Mouse (Mus musculus) forelimb bud, embryonic 11.5 days (tissue): ENCODE results near the gene Plekhb2.

Experiments used
- DNase-seq: peaks from one replicate; pipeline ENCODE4 v3.0.0-alpha.2; 2012; ENCODE audit warnings: low read depth, low spot score

The Plekhb2 gene

DNA sequence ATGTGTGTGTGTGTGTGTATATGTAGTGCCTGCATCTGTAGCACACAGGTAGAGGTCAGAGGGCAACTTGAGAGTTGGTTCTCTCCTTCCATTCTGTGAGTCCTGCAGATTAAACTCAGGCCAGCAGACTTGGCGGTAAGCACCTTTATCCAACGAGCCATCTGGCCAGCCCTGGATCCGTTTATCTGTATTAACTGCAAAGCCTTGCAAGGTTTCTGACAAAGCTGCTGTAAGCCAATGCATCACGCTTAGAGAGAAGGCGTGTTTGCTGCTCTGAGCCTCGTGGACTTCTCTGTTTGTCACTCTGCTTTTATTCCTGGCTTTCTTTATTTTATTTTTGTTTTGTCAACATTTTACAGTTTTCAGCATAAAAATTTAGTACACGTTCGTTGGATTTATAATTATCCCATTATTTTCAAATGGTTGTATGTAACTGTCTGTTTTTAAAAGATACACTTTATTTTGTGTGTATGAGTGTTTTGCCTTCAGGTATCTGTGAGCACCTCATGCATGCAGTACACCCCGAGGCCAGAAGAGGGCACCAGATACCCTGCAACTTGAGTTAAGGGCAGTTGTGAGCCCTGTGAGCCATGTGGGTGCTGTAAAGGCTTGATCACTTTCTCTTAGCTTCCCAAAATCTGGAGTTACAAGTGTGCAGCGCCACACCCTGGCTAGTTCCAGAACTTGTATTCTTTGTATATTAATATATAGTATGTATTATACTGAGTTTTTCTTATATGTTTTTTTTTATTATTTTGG is 17.2 kb downstream of the Plekhb2 start:
- peak; percentile 91 for DNase-seq

DNA sequence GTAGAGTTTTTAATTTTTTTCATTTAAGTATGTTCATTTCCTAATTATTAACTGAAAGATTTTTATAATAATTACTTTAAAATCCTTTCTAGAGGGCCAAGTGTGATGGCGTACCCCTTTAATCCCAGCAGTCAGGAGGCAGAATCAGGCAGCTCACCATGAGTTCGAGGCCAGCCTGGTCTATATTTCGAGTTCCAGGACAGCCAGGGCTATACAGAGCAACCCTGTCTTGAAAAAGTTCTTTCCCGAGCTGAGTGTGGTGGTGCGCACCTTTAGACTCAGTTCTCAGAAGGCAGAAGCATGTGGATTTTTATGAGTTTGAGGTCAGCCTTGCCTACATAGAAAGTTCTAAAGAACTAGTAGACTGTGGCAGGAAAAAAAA is 17.8 kb downstream of the Plekhb2 start:
- no peak for DNase-seq

DNA sequence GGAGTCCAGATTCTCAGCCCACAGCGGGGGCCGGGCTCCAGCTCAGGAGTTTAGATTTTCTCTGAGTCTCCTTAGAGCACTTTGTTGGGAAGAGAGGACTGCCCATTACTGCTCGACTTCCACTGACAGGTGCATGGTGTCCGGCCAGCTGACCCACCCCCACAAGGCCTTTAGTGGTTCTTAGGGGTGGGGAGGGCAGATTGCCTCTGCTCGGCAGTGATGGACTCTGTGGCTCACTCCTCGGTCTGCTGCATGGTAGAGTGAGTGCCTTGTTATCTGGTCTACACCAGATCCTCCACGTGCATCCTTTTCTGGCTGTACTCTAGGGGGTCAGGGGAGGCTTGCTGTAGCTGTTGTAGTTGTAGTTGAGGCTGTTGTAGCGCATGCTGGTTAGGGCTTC is 18.6 kb downstream of the Plekhb2 start:
- no peak for DNase-seq

DNA sequence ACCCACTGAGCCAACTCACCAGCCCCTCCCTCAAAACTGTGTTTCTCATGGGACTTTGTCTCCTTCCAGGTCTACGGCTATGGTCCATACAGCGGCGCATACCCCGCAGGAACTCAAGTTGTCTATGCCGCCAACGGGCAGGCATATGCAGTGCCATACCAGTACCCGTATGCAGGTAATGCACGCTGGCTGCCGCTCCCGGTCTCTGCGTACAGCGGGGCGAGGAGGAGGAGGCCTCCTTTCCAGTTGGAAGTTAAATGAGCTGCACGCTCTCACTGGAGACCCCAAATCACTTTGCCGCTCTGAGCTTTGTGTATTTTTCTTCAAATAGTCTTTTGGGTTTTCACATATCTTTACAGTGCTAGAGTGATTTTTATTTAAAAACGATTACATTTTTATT is 19.5 kb downstream of the Plekhb2 start:
- DNase-seq, result no peak

DNA sequence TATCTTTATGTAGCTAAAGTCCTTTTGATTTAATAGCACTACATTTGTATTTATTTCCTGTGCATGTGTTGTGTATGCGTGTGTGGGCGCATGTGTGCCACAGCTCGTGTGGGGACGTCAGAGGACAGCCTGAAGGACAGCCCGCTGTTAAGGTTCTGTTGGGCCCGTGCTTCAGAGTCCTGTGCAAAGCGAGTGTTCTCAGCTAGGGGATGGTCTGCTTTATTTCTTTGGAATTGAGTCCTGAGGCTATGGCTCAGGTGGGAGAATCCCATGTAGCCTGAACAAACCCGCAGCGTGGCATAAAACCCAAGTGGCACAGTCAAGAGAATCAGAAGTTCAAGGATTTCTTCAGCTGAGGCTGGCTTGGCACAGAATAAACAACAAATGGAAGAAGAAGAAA is 21.4 kb downstream of the Plekhb2 start:
- no peak for DNase-seq

DNA sequence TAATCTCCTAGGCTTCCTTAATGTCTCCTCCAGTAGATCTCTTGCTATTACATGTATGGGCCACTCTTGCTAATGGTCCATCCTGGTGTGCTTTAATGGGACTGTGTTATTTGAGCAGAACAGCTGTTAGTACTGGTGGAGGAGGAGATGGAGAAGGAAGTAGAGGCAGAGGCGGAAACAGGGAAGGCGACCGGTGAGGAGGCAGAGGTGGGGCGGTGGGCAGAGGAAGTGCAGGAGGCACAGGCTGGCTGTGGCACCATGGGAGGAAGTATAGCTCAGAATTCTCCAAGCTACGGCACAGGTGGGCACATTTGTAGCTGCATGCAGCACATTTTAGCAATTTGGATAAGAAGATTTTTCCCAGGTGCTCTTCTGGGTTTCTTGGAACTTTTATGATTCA is 23.8 kb downstream of the Plekhb2 start:
- DNase-seq, result no peak

DNA sequence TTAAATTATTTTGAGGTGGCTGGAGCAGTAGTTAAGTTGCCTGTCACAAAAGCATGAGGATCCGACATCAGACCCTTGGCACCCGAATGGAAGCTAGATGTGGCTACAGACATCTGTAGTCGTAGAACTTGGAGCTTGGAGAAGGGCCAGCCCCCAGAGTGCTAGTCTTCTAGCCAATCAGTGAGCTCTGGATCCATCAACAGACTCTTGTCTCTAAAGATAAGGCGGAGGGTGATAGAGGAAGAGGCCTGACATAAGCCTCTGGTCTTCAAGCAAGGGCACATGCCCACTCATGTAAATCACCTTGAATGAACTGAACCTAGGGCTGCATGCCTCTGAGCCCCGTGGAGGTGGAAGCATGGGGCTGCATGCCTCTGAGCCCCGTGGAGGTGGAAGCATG is 29.8 kb downstream of the Plekhb2 start:
- DNase-seq, result no peak

DNA sequence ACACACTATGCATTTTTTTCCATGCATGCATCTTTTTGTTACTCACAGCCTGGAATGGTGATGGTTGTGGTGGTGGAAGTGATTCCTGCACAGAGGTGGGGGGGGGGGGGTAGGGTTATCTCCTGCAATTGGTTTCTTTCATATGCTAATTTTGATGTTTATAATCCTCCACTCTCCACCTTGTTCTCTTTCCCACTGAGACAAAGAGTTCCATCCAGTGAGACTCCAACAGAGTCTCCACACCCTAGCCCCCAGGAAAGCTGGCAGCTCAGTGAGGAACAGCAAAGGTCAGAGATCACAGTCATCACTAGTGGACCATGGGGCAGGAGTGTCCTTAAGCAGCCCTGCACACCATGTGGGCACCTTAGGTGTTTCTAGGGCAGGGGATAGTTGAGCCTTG is 34.0 kb downstream of the Plekhb2 start:
- no peak for DNase-seq

DNA sequence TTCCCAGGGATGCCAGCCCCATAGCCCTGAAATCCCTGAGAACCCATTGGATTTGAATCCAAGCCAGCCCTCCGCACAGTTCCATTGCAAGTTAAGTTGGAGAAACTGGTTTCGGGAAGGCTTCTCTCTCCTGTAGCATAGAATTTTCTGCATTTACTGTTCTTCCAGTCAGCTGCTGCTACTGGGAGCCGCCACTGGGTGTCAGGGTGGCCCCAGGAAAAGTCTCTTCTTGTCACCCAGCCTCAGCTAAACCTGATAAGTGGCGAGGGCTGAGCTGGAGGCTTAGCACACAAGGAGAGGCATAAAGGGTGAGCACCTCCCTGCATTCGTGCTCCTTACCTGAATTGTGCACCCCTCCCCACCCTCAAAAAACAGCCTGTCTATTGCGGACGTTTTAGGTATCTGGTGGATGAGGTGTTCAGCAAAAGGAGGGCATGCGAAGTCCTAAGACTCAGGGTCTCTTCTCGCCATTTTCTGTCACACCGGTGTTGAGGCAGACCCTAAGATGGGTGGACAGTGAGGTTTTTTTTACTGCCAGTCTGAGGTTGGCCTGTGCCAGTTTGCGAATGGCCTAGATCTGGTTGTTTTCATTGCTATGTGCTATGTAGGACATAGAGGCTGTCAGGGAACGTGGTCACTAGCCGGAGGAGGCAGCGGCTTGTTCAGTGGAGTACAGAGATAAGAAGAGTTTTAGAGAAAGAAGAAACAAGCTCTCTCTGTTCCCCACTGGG is 41.9 kb downstream of the Plekhb2 start:
- peak; percentile 16 for DNase-seq

DNA sequence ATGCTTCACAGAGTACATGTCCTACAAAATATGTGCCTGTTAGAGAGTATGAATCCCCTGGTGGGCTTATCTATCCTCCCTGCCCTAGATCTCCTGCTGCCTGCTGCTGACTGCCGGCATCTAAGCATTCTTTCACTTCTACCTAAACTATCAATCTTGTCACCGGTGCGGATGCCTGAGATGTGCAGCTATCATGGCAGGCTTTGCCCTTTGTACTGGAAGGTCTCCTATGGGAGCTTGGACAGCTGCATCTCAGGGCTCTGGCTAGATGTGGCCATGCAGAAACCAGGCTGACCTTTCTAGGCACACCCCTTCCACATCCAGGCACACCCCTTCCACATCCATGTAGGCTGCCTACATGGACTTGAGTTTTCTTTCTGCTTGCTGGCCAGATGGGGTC is 42.7 kb downstream of the Plekhb2 start:
- no peak for DNase-seq

DNA sequence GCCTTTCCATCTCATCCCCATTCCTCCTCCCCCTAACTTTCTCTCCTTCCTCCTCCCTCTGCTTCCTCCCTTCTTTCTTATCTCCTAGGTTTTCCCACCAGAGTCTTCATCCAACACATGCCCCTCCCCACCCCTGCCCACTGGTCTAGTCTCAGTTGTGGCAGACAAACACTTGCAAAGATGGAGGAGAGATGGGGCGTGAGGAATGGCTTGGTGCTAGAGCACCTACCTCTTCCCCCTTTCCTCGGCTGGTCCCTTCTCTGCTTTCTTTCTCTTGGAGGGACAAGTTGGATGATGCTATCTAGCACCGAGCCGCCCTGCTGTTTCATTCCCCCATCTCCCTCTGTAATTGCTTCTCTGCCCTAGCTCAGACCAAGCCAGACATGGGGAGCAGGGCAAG is 43.6 kb downstream of the Plekhb2 start:
- DNase-seq, result no peak

DNA sequence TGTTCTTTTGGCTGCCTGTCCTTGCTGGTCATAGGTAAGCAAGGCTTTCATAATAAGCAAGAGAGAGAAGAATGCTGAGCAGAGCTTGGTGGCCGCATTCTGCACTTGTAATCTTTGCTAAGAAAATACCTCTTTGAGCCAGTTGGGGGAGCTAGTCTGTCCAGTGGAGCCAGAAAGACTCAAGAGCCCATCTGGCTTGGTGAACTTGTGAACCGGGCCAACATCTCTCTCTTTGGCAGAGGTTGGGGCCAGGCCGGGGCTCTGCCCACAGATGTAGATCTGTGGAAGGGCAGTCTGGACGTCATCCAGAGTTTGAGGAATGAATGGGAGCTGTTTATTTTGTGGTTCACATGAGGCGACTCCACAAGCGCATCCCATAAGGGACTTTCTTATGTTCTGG is 44.1 kb downstream of the Plekhb2 start:
- DNase-seq, result no peak

DNA sequence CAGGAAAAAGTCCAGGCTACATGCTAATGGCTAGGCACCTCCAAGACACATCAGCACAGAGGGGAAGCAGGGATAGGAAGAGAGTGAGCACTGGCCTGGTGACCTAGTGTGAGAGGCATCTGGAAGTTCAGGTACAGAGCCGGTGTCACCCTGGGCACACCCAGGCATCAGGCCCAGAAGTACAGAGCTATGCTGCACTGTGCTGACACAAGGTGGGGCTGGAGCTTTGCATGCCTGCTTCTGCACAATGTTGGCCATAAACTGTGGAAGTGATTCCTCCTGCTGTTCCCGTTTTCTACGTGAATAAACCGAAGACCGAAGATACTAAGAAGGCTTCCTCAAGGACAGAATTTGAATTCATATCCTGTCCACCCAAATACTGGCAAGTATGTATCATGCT is 46.3 kb downstream of the Plekhb2 start:
- no peak for DNase-seq

DNA sequence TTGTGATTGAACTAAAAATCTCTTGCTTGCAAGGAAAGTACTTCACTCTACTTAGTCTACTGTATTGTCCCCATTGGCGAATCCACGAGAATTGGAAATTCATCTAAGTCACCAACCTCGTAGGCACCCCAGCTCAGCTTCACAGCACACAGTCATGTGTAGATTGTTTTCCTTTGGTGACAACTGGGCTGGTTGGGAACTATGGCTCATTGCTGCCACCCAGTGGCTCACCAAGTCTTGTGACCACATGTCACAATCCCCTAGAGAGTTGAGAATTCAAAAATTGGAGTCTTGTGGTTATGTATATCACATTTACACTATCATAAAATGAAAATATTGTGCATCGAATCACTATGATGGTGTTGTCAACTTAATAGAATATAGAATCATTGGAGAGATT is 47.1 kb downstream of the Plekhb2 start:
- DNase-seq, result peak; percentile 53

DNA sequence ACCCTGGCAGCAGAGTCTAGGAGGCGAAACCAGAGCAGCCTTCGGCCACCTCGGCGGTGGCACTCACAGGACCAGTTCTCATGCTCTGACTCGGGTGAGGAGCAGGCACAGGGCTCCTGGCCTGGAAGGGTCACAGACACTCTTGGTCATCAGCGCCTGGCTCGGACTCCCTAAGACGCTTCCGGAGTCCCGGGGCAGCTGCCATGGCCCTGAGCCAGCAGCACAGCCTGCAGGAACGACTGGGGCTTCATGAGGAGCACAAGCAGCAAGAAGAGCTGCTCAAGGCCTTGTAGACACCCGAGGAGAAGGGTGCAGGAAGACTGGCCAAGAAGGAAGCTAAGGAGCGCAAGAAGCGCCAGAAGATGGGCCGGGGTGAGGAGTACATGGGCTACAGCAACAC is 78.9 kb downstream of the Plekhb2 start:
- no peak for DNase-seq
